Mouse (Mus musculus) stomach, embryonic 14.5 days (tissue): ENCODE measurements at regions not wholly inside any gene's neighbourhood (a gene's known extent, or its start where the extent isn't known, plus 50 kb on each side); places are given as distances from the start of the nearest gene placed in this dataset.
"Not testable (repeated sequence)": the region's sequence is repeated elsewhere in the genome, so short reads cannot be mapped to it uniquely, and the experiment has no call there.

Experiments
- ATAC-seq: fragments of 200-750 bp; cut with Nextera tagmentation; 2 replicates; pipeline ENCODE4 v1.8.0; 2017; ENCODE audit warnings: low read depth, moderate TSS enrichment; ENCODE audit not compliant: insufficient number of reproducible peaks, insufficient read depth, low FRiP score
- H3K27ac ChIP-seq: fragments of 300-500 bp; sonication (generic); 2 replicates; pipeline ENCODE4 v1.5.1; 2014; ENCODE audit warnings: mild to moderate bottlenecking, low read length, moderate library complexity, mixed read lengths
- H3K27me3 ChIP-seq: fragments of 300-500 bp; sonication (generic); 2 replicates; pipeline ENCODE4 v1.6.1; 2014; ENCODE audit warnings: low read length, control low read depth, mixed read lengths; ENCODE audit not compliant: control insufficient read depth, insufficient read depth
- H3K36me3 ChIP-seq: fragments of 300-500 bp; sonication (generic); 2 replicates; pipeline ENCODE4 v1.6.1; 2014; ENCODE audit warnings: mild to moderate bottlenecking, control low read depth, low read length, moderate library complexity, mixed read lengths; ENCODE audit not compliant: control insufficient read depth, insufficient read depth
- H3K4me1 ChIP-seq: fragments of 300-500 bp; sonication (generic); 2 replicates; pipeline ENCODE4 v1.6.1; 2014; ENCODE audit warnings: low read length, control low read depth, mixed read lengths; ENCODE audit not compliant: control insufficient read depth, insufficient read depth
- H3K4me2 ChIP-seq: fragments of 300-500 bp; sonication (generic); replicated peaks from 2 replicates; pipeline ENCODE4 v1.6.1; 2014; ENCODE audit warnings: low read depth, low read length, control low read depth
- H3K4me3 ChIP-seq: fragments of 300-500 bp; sonication (generic); 2 replicates; pipeline ENCODE4 v1.5.1; 2014; ENCODE audit warnings: low read depth, low read length, control low read depth
- H3K9ac ChIP-seq: fragments of 300-500 bp; sonication (generic); replicated peaks from 2 replicates; pipeline ENCODE4 v1.6.1; 2014; ENCODE audit warnings: low read depth, mild to moderate bottlenecking, control low read depth, low read length, moderate library complexity, mixed read lengths
- H3K9me3 ChIP-seq: fragments of 300-500 bp; sonication (generic); 2 replicates; pipeline ENCODE4 v1.6.1; 2016; ENCODE audit warnings: low read depth, low read length, control low read depth; ENCODE audit not compliant: control insufficient read depth
- WGBS: fragments of 180-500 bp; shearing (Covaris S2); extraction: QIAGEN DNeasy Blood & Tissue Kit; methylation state at CpG from one replicate; pipeline ENCODE4 v1.1.7; 2014; 5-methylcytosine and 5-hydroxymethylcytosine counted together

GRCm38 (mm10) chr16:30703831-30704230, 104.3 kb downstream of the Fam43a start:
- no peaks in the 10 kb centered on the region for H3K9me3 ChIP-seq
- ATAC-seq = no peak
- H3K4me2 ChIP-seq = no peak overlapping the region
- H3K9ac ChIP-seq = no peak overlapping the region
- H3K4me1 ChIP-seq = no peaks in the 10 kb centered on the region
- no peaks in the 10 kb centered on the region for H3K36me3 ChIP-seq
- H3K4me3 ChIP-seq = no peak overlapping the region
- H3K27me3 ChIP-seq = no peaks in the 10 kb centered on the region
- WGBS = 88% methylated on average over 8 of the region's 8 CpGs
- no peak overlapping the region for H3K27ac ChIP-seq

DNA sequence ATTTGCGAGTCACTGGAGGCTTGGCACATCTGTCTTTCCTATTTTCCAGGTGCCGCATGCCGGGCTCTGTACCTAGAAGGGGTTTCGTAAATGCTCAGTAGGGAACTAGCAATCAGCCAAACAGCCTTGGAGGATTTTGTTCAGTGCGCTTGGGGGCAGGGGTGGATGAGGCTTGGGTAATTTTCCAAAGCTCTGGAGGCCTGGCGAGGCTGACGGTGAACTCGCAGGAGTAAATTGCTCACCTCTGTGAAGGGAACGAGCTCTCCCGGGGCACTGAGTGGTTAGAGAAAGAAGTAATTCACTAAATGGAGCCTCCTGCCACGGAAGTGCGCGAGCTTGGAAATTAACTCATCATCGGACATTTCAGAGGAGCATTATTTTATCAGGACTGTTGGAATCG, 110.0 kb downstream of the Fam43a start:
- Histone ChIP-seq H3K4me1 (no peaks in the 10 kb centered on the region), H3K36me3 (no peaks in the 10 kb centered on the region), H3K9me3 (no peaks in the 10 kb centered on the region), H3K27me3 (no peaks in the 10 kb centered on the region), H3K9ac (no peak overlapping the region), H3K4me3 (no peak overlapping the region), H3K4me2 (no peak overlapping the region), H3K27ac (no peak overlapping the region)
- WGBS = 74% methylated on average over 15 of the region's 15 CpGs
- no peak for ATAC-seq

GRCm38 (mm10) chr16:30709975-30710374, 110.5 kb downstream of the Fam43a start:
- Histone ChIP-seq H3K9ac (no peak overlapping the region), H3K4me1 (no peaks in the 10 kb centered on the region), H3K4me2 (no peak overlapping the region), H3K9me3 (no peaks in the 10 kb centered on the region), H3K4me3 (no peak overlapping the region), H3K27me3 (no peaks in the 10 kb centered on the region), H3K36me3 (no peaks in the 10 kb centered on the region), H3K27ac (no peak overlapping the region)
- 78% methylated on average over 2 of the region's 2 CpGs for WGBS
- ATAC-seq = no peak

GRCm38 (mm10) chr16:30712570-30712969, 113.0 kb downstream of the Fam43a start:
- no peak for ATAC-seq

DNA sequence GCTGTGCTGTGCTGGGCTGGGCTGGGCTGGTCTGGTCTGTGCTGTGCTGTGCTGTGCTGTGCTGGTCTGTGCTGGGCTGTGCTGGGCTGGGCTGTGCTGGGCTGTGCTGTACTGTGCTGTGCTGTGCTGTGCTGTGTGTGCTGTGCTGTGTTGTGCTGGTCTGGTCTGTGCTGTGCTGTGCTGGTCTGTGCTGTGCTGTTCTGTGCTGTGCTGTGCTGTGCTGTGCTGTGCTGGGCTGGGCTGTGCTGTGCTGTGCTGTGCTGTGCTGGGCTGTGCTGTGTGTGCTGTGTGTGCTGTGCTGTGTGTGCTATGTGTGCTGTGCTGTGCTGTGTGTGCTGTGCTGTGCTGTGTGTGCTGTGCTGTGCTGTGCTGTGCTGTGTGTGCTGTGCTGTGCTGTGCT, 118.1 kb downstream of the Fam43a start:
- H3K4me2 ChIP-seq, H3K9ac ChIP-seq, H3K27ac ChIP-seq, H3K9me3 ChIP-seq, ATAC-seq, H3K36me3 ChIP-seq, H3K27me3 ChIP-seq, H3K4me1 ChIP-seq, H3K4me3 ChIP-seq: not testable (repeated sequence)

More at GRCm38 (mm10) chr16:30712570-30712969, 113.0 kb downstream of the Fam43a start:
- Histone ChIP-seq H3K9ac (no peak overlapping the region), H3K27me3 (no peaks in the 10 kb centered on the region), H3K27ac (no peak overlapping the region), H3K36me3 (no peaks in the 10 kb centered on the region), H3K4me2 (no peak overlapping the region), H3K4me3 (no peak overlapping the region), H3K4me1 (no peaks in the 10 kb centered on the region), H3K9me3 (no peaks in the 10 kb centered on the region)
- 83% methylated on average over 6 of the region's 6 CpGs for WGBS

DNA sequence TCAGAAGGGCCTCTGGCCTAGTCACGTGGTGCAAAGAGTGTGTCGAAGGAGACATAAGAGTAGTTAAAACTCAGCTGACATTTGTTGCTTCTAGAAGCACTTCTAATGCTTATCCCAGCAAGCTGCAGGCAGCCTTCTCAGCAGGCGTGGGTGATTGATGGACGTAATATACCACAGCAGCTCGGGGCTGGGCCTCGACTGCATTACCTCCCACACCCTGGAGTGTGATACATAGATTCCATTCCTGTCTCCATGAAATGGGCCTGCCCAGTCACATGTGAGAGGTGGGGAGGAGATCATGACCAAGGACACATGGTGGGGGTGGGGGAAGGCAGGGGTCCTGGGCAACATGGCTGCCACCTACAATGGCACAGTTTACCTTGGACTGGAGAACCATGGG, 121.3 kb downstream of the Fam43a start:
- H3K9me3 ChIP-seq = no peaks in the 10 kb centered on the region
- H3K4me2 ChIP-seq = no peak overlapping the region
- no peak; the same call in 1 of the 2 replicates for ATAC-seq
- no peaks in the 10 kb centered on the region; the same call in 1 of the 2 replicates for H3K4me1 ChIP-seq
- no peak overlapping the region for H3K9ac ChIP-seq
- 22% methylated on average over 6 of the region's 6 CpGs for WGBS
- H3K27me3 ChIP-seq = no peaks in the 10 kb centered on the region
- H3K27ac ChIP-seq = no peak overlapping the region
- H3K4me3 ChIP-seq = no peak overlapping the region
- H3K36me3 ChIP-seq = no peaks in the 10 kb centered on the region

- Histone ChIP-seq H3K9me3 (no peaks in the 10 kb centered on the region), H3K27ac (no peak overlapping the region), H3K4me2 (no peak overlapping the region), H3K27me3 (no peaks in the 10 kb centered on the region), H3K9ac (no peak overlapping the region), H3K4me1 (no peaks in the 10 kb centered on the region; the same call in 1 of the 2 replicates), H3K36me3 (no peaks in the 10 kb centered on the region), H3K4me3 (no peak overlapping the region)
- ATAC-seq = no peak
Measured at GRCm38 (mm10) chr16:30721223-30721622, 121.7 kb downstream of the Fam43a start.

GRCm38 (mm10) chr16:30722372-30722771, 122.8 kb downstream of the Fam43a start:
- 76% methylated on average over 3 of the region's 3 CpGs for WGBS
- H3K9ac ChIP-seq = no peak overlapping the region
- no peak overlapping the region for H3K4me2 ChIP-seq
- H3K4me1 ChIP-seq = no peaks in the 10 kb centered on the region; the same call in 1 of the 2 replicates
- no peak overlapping the region for H3K27ac ChIP-seq
- ATAC-seq = no peak
- no peaks in the 10 kb centered on the region for H3K27me3 ChIP-seq
- H3K36me3 ChIP-seq = no peaks in the 10 kb centered on the region
- no peak overlapping the region for H3K4me3 ChIP-seq
- H3K9me3 ChIP-seq = no peaks in the 10 kb centered on the region; the same call in 1 of the 2 replicates

DNA sequence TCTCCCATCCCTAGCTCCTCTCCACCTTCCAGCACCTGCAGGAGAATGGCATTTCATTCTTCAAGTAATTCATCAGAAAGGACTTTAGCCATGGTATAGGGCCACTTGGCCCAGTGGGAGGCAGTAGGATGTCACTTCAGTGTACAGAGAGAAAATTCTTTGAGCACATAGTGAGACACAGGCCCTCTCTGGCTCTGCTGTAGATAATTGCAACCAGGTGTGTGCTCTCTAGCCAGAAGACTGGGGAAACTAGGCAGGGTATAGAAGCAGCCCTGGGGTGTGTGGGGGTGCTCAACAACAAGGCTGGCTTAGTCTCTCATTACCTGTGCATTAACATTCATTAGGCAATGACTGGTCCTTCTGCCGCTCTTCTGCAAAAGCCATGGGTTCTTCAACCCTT, 125.1 kb downstream of the Fam43a start:
- no peak overlapping the region for H3K4me3 ChIP-seq
- no peaks in the 10 kb centered on the region; the same call in 1 of the 2 replicates for H3K9me3 ChIP-seq
- ATAC-seq = no peak
- no peak overlapping the region for H3K4me2 ChIP-seq
- H3K4me1 ChIP-seq = no peaks in the 10 kb centered on the region; the same call in 1 of the 2 replicates
- H3K27ac ChIP-seq = no peak overlapping the region
- H3K9ac ChIP-seq = no peak overlapping the region
- 96% methylated on average over 1 of the region's 1 CpGs for WGBS
- H3K36me3 ChIP-seq = no peaks in the 10 kb centered on the region
- H3K27me3 ChIP-seq = no peaks in the 10 kb centered on the region
